Mouse (Mus musculus): ENCODE data around the gene Fetub. TPM values are rescaled to one million over a fixed set of nuclear protein-coding genes. Genes with fewer than 3 reads are reported as not detected.

Fetub gene
- 1.1 and 1.6 TPM in 2 replicates for polyA plus RNA-seq (2012; rRNA removed)

DNA sequence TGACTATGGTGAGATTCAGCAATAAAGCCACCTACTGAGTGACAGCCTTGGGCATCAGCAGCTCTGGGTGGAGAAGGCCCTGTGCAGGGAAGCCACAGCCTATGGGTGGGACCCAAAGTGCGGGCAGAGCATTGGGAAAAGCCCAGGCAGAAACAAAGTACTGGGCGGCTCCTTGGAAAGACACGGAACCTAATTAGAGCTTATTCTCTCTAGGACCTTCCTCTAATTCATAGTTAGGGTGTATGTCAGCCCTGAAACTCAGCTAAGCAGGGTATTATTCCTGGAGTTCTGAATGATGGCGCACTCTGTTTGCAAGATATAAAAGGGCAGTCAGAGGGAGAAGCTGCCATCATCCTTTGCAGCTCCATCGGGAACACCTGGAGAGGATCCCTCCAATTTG is at the start of gene Fetub:
Gene Fetub (plus strand): TSS at position 301 of the 400 bp plus-strand sequence.
- no peaks in the 10 kb centered on the region for H3K27me3 ChIP-seq (replicated peaks; ENCODE audit: control insufficient read depth, insufficient read depth, low read length)
- DNase-seq, result no peak
- no peak within 1 kb of the TSS for H3K4me3 ChIP-seq (ENCODE audit: insufficient read depth, low read depth, low read length)
- H3K27ac ChIP-seq (ENCODE audit: insufficient read depth, low read depth, low read length), result no peak within 1 kb of the TSS
- no peaks in the 10 kb centered on the region for H3K4me1 ChIP-seq (ENCODE audit: control insufficient read depth, insufficient read depth, low read length)
- WGBS, result 93% methylated on average over 5 of the region's 5 CpGs
- TF ChIP-seq POLR2A (IDR thresholded peaks at IDR 0.05; ENCODE audit: low read depth, low read length) (no peak), CTCF (conservative IDR thresholded peaks at IDR 0.05; ENCODE audit: insufficient read depth, insufficient read length, low read depth, low read length) (no peak)
- H3K36me3 ChIP-seq (ENCODE audit: control insufficient read depth, insufficient read depth, low read length), result no peaks in the 10 kb centered on the region

DNA sequence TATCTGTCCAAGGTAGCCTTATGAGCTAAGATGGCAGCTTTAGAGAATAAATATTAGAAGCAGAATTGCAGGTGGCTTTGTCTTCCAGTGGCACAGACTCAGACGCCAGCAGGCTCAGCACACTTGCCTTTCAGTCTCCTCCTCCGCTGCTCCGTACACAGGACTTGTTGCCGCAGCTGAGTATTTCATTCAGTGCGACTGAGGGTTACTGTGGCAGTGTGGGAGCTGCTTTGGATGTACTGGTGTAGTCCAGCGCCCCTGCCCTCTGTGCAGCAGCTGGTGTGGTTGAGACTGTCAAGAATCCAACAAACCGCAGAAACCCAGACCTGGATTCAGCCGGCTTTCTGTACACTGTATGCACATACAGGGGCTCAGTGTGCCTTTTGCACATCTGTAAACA is 45.7 kb upstream of the Fetub start:
- no peak for TF ChIP-seq POLR2A (IDR thresholded peaks at IDR 0.05; ENCODE audit: low read depth, low read length)
- no peak for TF ChIP-seq CTCF (conservative IDR thresholded peaks at IDR 0.05; ENCODE audit: insufficient read depth, insufficient read length, low read depth, low read length)
- Histone ChIP-seq H3K4me1 (ENCODE audit: control insufficient read depth, insufficient read depth, low read length) (0 out of 2 replicates have a peak, but pooled peaks cover 2% of the 10 kb centered on the region), H3K27me3 (replicated peaks; ENCODE audit: control insufficient read depth, insufficient read depth, low read length) (no peaks in the 10 kb centered on the region), H3K4me3 (ENCODE audit: insufficient read depth, low read depth, low read length) (no peak overlapping the region), H3K36me3 (ENCODE audit: control insufficient read depth, insufficient read depth, low read length) (peaks cover 5% of the 10 kb centered on the region), H3K27ac (ENCODE audit: insufficient read depth, low read depth, low read length) (no peak overlapping the region)
- WGBS, result 91% methylated on average over 8 of the region's 8 CpGs
- no peak for DNase-seq

DNA sequence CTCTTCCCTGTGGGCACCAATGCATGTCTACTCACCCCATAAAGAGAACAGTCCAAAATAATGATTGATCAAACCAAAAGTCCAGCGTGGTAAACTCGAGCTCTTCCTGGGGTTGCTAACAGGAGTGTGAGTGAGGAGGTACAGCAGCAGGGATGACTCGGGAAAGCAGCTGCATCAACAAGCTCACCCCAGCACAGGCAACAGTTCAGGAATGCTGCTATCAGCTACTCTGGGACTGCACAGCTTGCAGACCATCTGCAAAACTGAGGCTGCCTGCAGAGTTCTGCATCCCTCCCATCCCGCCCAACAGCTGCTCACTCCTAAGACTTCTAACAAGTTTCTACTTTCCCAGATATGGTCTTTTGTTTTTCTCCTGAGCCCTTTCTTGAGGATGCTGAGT is 44.8 kb upstream of the Fetub start:
- WGBS, result 81% methylated on average over 4 of the region's 4 CpGs
- no peak for DNase-seq
- H3K27ac ChIP-seq (ENCODE audit: insufficient read depth, low read depth, low read length), result no peak overlapping the region
- TF ChIP-seq CTCF (conservative IDR thresholded peaks at IDR 0.05; ENCODE audit: insufficient read depth, insufficient read length, low read depth, low read length), result no peak
- TF ChIP-seq POLR2A (IDR thresholded peaks at IDR 0.05; ENCODE audit: low read depth, low read length), result no peak
- H3K4me3 ChIP-seq (ENCODE audit: insufficient read depth, low read depth, low read length), result no peak overlapping the region
- H3K36me3 ChIP-seq (ENCODE audit: control insufficient read depth, insufficient read depth, low read length), result peaks cover 5% of the 10 kb centered on the region; the same call in 1 of the 2 replicates
- H3K4me1 ChIP-seq (ENCODE audit: control insufficient read depth, insufficient read depth, low read length), result 0 out of 2 replicates have a peak, but pooled peaks cover 2% of the 10 kb centered on the region
- H3K27me3 ChIP-seq (replicated peaks; ENCODE audit: control insufficient read depth, insufficient read depth, low read length), result no peaks in the 10 kb centered on the region

DNA sequence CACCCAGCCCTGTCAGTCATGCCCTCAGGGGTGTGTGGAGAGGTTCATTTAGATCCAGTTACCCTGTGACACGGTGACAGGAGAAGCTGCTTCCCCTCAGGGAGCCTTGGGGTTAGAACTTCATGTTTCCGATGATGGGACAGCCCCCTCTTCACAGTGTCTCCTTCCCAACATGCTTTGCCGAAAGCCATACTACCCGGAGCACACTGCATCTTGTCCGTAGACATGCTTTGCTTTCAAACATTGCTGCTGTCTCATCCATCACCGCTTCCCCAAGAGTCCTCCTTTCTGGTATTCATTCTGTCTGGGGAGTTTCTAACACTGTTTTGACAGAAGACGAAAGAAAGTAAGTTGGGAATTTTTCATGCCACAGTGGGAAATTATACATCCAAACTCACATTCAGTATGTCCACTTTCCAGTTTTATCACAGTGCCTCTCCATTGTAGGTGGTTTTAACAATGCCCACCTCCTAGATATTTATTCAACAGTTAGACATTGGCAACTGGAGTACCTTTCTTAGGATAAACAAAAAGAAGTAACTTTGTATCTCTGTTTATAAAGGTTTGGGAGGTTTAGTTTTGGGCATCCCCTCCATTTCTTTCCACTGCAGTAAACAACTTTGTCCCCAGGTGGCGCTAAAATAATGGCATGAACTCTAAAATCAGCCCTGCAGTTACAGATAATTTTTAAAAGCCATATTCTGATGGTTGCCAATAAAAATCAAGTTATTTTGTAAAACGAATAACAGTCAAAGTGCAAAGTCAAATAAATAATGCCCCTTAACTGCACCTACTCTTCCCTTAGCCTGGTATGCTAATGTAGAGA is 41.7 kb upstream of the Fetub start:
- no peak for TF ChIP-seq POLR2A (IDR thresholded peaks at IDR 0.05; ENCODE audit: low read depth, low read length)
- TF ChIP-seq CTCF (conservative IDR thresholded peaks at IDR 0.05; ENCODE audit: insufficient read depth, insufficient read length, low read depth, low read length), result 0 out of 2 replicates have a peak, but pooled peaks have one; percentile 20
- H3K36me3 ChIP-seq (ENCODE audit: control insufficient read depth, insufficient read depth, low read length), result peaks cover 1% of the 10 kb centered on the region; the same call in 1 of the 2 replicates
- H3K27ac ChIP-seq (ENCODE audit: insufficient read depth, low read depth, low read length), result no peak overlapping the region
- 47% methylated on average over 9 of the region's 9 CpGs for WGBS
- no peaks in the 10 kb centered on the region for H3K27me3 ChIP-seq (replicated peaks; ENCODE audit: control insufficient read depth, insufficient read depth, low read length)
- DNase-seq, result peak; percentile 27
- H3K4me1 ChIP-seq (ENCODE audit: control insufficient read depth, insufficient read depth, low read length), result 0 out of 2 replicates have a peak, but pooled peaks cover 6% of the 10 kb centered on the region
- H3K4me3 ChIP-seq (ENCODE audit: insufficient read depth, low read depth, low read length), result no peak overlapping the region

DNA sequence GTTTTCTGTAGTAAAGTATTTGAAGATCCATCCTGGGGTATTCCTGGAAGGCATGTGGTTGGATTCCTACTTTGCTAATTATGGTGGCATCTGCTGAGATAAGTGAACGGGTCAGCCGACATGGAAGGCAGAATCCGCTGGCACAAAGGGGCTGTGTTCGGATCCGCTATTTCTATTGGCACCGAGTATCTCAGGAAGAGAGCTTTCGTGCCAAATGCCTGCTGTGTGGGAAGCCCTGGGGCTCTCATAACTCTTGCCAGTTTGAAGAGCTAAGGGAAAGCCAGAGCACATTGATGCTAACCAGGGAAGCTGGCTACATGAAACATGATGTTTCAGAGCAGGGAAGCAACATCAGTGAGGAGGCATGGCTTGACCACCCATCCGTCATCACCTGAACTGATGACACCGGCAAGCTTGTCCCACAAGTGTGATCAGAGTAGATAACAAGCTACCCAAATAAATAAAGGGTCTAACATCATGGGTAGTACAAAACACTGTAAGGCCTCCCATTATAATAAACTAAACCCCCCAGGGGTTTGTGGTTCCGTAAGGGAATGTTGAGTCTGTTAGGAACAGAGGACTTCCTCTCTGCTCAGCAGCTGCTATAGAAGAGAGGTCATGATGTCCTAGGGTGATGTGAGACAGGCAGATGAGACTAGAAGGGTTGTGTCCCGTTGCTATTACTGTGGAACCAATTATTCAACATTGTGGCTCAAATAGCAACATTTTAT is 40.3 kb upstream of the Fetub start:
- Histone ChIP-seq H3K4me1 (ENCODE audit: control insufficient read depth, insufficient read depth, low read length) (0 out of 2 replicates have a peak, but pooled peaks cover 6% of the 10 kb centered on the region), H3K4me3 (ENCODE audit: insufficient read depth, low read depth, low read length) (no peak overlapping the region), H3K27me3 (replicated peaks; ENCODE audit: control insufficient read depth, insufficient read depth, low read length) (no peaks in the 10 kb centered on the region), H3K27ac (ENCODE audit: insufficient read depth, low read depth, low read length) (no peak overlapping the region), H3K36me3 (ENCODE audit: control insufficient read depth, insufficient read depth, low read length) (no peaks in the 10 kb centered on the region)
- no peak for TF ChIP-seq POLR2A (IDR thresholded peaks at IDR 0.05; ENCODE audit: low read depth, low read length)
- no peak for TF ChIP-seq CTCF (conservative IDR thresholded peaks at IDR 0.05; ENCODE audit: insufficient read depth, insufficient read length, low read depth, low read length)
- peak; percentile 5 for DNase-seq
- 75% methylated on average over 11 of the region's 11 CpGs for WGBS

DNA sequence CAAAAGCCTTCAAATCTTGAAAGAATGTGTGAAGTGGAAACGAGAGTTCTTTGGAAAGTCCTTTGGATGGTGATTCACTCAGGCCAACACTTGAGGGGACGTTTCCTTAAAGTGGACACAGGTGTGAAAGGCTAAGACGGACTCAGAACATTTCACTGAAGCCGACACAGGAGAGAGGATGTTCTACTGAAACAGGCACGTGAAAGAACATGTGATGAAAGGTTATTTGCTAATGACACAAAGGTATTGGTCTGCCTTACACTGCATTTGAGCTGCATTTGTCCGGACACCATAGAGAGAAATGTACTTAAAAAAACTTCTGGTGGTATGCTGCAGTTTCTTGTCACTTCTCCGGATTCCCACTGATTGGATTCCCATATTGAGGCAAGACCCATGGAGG is 39.4 kb upstream of the Fetub start:
- WGBS, result 81% methylated on average over 7 of the region's 7 CpGs
- DNase-seq, result no peak
- Histone ChIP-seq H3K36me3 (ENCODE audit: control insufficient read depth, insufficient read depth, low read length) (no peaks in the 10 kb centered on the region), H3K4me3 (ENCODE audit: insufficient read depth, low read depth, low read length) (no peak overlapping the region), H3K27ac (ENCODE audit: insufficient read depth, low read depth, low read length) (no peak overlapping the region), H3K4me1 (ENCODE audit: control insufficient read depth, insufficient read depth, low read length) (0 out of 2 replicates have a peak, but pooled peaks cover 6% of the 10 kb centered on the region), H3K27me3 (replicated peaks; ENCODE audit: control insufficient read depth, insufficient read depth, low read length) (no peaks in the 10 kb centered on the region)
- TF ChIP-seq POLR2A (IDR thresholded peaks at IDR 0.05; ENCODE audit: low read depth, low read length) (no peak), CTCF (conservative IDR thresholded peaks at IDR 0.05; ENCODE audit: insufficient read depth, insufficient read length, low read depth, low read length) (no peak)

All from kidney, adult 2 months (tissue).